Mouse (Mus musculus) spleen, postnatal 10 days (tissue): ENCODE data around the gene Cfap61.

Experiments used
- DNase-seq, 2 experiments: peaks; one replicate each; pipeline ENCODE4 v3.0.0; 2021 to 2022; ENCODE audit warnings: low spot score in 2 of 2

Gene Cfap61

GRCm38 (mm10) chr2:146083326-146083871 is 148.8 kb downstream of the Cfap61 start:
- DNase-seq, result no peak

GRCm38 (mm10) chr2:146087411-146087810 is 152.8 kb downstream of the Cfap61 start:
- no peak for DNase-seq

GRCm38 (mm10) chr2:146089157-146089692 is 154.6 kb downstream of the Cfap61 start:
- DNase-seq, result no peak

GRCm38 (mm10) chr2:146097532-146097931 is 162.9 kb downstream of the Cfap61 start:
- DNase-seq, result no peak

DNA sequence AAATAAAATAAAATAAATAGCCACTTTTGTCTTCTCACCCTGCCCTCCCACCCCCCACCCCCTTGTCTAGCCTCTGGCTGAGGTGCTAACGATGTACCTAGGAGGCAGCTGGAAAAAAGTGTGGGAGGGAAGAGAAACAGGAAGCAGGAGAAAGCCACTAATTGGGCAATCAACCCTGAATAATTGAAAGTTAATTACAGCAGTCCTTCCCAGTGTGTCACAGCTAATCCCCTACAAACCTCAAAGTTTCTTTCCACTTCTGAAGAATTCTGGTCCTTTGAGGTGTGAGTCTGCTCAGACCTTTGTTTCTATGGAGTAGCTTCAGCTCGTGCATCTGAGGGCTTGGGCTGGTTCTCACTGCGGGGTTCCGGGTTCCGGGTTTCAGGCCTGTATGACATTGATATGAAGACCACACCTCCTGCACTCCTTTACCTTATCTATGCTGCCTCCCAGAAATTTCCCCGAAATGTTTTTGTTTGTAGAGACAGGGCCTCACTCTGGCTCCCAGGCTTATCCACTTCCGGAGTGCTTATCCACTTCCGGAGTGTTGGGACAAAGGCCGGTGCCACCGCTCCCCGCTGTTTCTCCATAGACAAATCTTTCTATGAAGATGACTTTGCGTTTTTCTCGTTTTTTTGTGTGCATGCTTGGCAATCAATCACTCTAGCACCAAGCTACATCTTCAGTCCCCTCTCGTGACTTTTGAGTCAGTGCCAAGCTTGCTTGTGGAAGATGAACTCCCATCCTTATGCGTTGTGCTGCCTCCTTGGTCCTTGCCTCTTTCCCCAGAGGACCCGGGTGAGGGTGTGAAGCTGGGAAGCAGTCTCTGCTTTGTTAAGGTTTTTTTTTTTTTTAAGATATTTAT is 164.5 kb downstream of the Cfap61 start:
- DNase-seq, result peak; percentile 6 to 23

- DNase-seq, result no peak
These were observed 165.3 kb downstream of the Cfap61 start for GRCm38 (mm10) chr2:146099838-146100237.

DNA sequence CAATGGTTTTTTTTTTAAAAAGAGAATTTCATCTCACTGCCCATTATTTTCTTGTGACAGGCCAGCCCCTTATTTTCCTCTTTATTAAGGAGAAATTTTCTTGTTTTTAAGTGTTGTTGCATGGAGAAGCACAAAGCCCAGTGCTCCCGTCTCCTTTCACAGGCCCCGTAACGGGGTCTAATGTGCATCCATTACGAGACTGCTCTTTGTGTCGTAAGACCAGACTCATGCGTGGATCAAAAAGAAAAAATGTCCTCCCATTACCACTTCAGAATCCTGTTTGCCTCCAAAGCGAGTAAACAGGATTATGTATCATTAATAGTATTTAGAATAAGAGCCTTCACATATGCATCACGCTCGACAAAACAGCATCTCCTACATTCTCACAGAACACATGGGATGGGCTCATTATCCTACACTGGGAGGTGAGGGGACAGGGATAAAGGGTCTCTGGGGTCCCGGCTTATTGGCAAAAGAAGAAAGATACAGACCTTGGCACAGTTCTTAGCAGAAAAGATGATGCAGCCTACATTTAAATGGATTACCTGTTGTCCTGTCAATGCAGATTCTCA is 166.0 kb downstream of the Cfap61 start:
- no peak for DNase-seq

GRCm38 (mm10) chr2:146102600-146102999 is 168.0 kb downstream of the Cfap61 start:
- DNase-seq, result no peak

DNA sequence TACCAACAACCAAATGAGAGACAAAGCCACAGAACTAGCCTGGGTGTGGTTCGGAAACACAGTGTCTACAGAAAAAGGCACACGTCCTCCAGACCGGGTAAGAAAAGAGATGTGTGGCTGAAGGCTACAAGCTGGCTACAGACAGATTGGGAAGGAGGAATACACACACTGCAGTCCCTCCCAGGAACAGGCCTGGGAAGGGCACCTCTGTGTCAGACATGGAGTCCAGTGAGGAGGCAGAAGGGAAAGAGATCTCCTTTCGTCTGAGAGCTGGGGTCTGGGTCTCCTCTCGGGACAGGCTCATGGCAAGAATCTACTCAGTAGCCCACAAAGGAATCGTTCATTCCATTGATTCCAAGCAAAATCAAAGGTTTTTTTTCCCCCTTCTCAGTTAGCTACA is 170.8 kb downstream of the Cfap61 start:
- DNase-seq, result no peak

DNA sequence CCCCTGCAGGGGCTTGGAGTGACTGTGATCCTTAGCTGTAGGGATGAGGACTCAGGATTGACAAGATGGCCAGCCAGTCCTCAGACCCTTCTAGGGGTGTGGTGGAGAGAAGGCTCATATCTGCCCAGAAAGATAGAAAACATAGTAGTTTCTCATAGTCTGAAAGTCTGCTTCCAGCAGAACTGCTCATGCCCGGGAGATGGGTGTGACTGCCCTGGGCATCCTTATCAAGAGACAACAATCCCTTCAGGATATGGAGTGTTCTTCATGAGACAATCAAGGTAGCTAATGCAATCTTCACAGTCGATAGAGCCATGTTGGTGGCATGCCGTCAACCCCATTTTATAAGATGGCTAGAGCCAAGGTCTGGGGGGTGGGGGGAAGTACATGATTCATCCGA is 173.4 kb downstream of the Cfap61 start:
- DNase-seq, result no peak

GRCm38 (mm10) chr2:146109921-146110320 is 175.3 kb downstream of the Cfap61 start:
- no peak for DNase-seq

DNA sequence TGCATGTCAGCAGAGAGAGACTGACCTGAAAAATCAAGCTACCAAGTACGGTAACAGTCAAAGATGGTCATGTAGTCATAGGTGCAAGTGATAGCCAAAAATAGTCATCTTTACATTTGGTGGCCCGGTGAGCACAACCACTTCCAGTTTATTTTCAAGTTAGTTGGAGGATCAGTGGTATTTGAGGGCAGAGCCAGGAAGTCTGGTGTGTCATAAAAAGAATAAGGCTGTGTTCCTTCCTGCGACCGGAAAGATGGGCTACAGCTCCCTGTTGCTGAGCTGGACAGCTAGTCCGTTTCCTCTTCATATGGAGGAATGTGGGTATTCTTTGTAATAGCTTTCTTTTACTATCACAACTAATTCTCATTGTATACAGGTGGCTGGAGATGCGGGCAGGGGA is 181.7 kb downstream of the Cfap61 start:
- no peak for DNase-seq

DNA sequence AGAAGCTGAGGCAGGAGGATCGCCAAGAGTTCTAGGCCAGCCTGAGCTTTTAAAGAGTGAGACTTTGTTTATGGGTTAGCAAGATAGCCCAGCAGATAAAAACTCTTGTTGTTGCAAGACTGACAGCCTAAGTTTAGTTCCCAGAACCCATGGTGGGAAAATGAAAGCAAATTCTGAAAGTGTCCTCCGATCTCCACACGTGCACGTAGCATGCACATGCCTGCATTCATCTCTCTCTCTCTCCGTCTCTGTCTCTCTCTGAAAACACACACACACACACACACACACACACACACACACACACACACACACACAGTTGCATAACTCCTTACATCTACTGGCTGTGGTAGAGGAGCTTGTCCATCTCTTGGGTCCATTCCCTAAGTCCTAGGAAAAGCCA is 182.1 kb downstream of the Cfap61 start:
- DNase-seq, result no peak

DNA sequence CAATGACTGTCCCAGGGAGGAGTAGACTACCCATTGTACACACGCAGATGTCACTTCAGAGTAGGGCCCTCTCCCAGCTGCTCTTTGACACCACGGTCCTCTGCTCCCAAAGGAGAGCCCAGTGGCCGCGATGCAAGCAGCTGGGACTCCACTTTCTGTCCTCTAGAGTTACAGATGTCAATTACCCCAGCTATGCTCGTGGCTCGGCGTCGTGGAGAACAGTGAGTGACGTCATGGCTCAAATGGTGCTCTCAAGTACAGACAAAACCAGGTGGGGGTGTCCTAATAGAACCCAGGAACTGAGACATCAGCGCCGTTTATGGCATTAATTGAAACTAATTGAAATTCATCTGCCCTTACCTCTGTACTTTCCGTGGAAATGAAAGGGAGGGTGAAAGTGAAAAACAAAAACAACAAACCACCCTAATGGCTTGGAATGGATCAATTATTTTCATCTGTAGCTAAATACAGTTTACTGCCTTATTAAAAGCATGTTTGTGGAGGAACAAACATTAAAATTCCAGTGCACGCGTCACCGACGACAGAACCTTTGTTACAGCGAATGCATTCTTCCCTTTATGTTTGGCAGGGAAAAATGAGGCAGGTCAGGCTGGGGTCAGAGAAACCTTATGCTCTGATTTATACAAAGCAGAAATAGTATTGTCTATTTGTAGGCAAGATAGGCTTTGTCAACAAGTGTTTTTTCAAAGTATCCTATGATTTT is 182.8 kb downstream of the Cfap61 start:
- DNase-seq, result no peak

- DNase-seq, result no peak
These were observed 183.4 kb downstream of the Cfap61 start for GRCm38 (mm10) chr2:146117915-146118403.

- no peak for DNase-seq
These were observed 187.0 kb downstream of the Cfap61 start for GRCm38 (mm10) chr2:146121551-146121950.

GRCm38 (mm10) chr2:146125129-146125528 is 190.5 kb downstream of the Cfap61 start:
- DNase-seq, result no peak

GRCm38 (mm10) chr2:146128622-146129021 is 194.0 kb downstream of the Cfap61 start:
- no peak for DNase-seq

DNA sequence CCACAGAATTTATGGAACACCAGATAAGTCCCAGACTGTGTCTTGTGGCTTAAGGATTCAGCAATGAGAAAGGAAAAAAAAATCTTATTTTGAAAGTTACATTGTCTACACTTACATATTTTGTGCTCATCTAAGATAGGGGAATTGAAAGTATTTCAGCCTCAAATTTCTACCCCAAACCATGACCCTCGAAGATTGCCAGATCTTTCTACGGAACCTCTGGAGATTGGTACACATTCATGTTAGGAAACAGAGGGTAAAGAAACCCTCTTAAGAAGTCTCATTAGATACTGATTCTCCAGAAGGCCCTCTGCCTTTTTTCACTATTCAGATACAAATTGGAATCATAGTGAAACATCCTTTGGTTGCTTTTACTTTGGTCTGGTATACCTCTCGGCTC is 195.9 kb downstream of the Cfap61 start:
- no peak for DNase-seq

GRCm38 (mm10) chr2:146134275-146134674 is 199.7 kb downstream of the Cfap61 start:
- DNase-seq, result no peak

DNA sequence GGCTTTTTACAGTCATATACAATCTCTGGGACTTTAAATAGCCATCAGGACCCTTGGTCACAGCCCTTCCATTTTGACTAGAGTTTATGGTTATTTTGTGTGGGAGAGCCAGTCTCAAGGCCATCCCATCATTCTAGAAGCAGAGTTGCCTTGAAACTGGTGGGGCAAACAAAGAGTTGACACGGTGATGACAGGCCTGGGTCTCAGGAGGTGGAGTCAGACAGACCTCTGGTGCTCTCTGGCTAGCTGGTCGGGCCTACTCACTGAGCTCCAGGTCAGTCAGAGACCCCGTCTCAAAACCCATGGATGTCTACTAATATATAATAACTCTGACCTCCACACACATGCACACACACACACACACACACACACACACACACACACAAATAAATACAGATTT is 206.1 kb downstream of the Cfap61 start:
- no peak for DNase-seq

GRCm38 (mm10) chr2:146147306-146147705 is 212.7 kb downstream of the Cfap61 start:
- no peak for DNase-seq
